Mouse (Mus musculus): Measurements from ENCODE around the gene Galnt17.
A peak's percentile ranks its signal among the peaks of the same experiment; 100 is the strongest.

The Galnt17 gene

DNA sequence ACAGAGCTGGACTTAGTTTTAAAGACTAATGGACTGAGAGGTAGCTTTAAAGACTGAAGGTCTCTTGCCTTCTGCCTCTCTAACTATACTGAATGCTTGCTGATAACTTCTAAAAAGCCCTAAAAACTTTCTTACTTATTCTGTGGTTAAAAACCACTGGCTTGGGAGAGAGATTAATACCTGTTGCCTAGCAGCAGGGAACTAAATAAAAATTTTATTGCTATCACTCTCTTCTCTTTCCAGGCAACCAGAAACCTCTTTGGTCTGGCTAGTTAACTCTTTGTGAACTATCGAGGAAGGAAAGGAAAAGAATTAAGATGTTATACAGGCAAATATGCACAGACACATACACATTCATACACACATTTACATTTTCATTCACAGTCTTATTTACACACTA lies 377.3 kb downstream of the Galnt17 start:
- no peak for DNase-seq (ENCODE audit: low read depth, low spot score)

DNA sequence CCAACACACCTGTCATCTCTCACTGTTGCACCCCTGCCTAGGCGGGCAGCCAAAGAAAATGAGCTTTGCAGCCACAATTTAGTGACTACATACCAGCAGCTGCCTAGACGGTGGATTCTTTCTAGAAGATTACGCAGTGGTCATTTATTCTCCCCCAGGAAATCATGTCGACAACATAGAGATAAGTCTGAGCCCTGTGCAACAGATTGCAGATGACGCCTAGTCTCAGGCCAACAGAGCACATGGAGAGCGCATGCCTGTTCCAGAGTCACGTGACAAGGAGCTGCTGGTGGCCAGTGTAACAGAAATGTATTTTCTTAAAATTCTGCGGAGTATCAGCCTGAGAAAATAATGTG lies 380.5 kb downstream of the Galnt17 start:
- no peak for DNase-seq (ENCODE audit: low read depth, low spot score)

DNA sequence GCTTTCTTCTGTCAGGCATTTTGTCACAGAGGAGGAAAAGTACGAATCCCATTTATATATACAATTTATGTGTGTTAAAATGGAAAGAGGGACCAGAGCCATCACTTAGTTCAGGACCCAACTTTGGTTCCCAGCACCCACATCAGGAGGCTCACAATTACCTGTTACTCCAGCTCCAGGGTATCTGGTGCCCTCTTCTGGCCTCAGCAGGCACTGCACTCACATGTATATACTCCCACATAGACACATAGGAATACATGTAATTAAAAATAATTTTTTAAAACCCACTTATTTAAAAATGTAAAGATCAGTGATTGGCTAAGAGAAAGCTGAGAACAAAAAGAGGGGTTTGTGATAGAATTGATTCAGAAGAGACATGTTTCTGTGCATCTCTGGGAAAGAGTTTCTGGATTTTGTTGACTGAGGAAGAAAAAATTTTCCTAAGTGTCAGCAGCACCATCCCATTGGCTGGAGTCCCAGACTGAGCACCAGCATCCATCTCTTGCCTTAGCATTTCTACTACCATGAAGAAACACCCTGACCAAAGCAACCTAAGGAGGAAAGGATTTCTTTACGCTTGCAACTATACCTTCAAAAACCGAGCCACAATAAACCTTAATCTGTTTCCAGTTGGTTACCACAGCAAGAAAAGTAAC lies 381.0 kb downstream of the Galnt17 start:
- DNase-seq (ENCODE audit: low read depth, low spot score) = no peak

DNA sequence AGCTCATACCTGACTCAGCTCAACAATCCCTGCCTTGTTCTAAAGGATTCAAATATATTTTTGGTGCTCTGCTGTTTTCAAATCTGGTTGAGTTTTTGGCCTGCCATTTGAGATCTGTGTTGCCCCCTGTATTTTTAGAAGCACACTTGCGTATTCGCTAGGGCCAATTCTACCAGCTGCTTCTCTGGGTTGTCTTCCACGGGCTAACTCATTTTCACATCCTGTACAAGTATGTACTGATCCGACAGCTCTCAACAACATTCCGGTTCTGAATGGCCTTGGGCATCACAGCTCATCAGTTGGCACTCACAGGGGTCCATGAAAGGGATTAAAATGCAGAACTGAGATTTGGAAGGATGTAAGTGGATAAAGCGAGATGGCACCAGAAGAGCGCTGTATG lies 382.6 kb downstream of the Galnt17 start:
- DNase-seq (ENCODE audit: low read depth, low spot score) = no peak

DNA sequence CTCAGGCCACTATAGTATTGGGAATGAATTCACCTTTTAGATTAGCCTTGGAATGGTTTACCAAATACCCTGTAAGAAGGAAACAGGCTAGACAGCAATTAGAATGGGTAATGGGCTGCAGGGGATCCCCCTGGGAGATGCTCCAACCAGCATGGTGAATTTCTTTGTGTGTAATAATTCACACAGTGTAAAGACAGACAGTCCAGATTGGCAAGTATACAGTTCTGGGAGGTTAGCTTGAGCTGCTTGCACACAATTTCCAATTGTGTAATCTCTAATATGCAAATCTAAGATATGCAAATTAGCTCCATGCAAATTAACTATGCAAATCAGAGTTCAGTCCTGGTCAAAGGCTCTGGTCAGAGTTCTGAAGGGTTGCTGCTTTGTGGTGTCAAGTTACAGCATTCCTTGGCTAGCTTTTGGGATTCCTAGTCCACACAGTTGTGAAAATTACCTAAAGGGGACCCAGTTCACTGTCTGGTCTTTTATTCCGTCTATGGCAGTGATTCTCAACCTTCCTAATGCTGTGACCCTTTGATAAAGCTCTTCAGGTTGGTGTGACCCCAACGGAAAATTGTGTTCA lies 384.0 kb downstream of the Galnt17 start:
- DNase-seq (ENCODE audit: low read depth, low spot score) = no peak

DNA sequence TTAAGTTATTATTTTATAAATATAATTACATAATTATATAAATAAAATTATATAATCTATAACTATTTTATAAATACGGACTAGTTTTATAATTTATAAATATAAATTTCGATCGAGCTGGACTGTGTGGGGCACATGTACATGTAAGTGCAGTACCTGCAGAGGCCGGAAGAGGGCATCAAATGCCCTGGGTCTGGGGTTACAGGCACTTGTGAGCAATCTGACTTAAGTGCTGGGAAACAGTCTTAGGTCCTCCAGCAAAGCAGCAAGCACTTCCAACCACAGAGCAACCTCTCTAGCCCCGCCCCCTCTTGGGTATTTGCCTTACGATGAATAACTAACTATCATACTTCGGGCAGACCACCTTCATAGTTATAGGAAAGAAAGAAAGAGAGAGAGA lies 388.3 kb downstream of the Galnt17 start:
- no peak for DNase-seq (ENCODE audit: low read depth, low spot score)

DNA sequence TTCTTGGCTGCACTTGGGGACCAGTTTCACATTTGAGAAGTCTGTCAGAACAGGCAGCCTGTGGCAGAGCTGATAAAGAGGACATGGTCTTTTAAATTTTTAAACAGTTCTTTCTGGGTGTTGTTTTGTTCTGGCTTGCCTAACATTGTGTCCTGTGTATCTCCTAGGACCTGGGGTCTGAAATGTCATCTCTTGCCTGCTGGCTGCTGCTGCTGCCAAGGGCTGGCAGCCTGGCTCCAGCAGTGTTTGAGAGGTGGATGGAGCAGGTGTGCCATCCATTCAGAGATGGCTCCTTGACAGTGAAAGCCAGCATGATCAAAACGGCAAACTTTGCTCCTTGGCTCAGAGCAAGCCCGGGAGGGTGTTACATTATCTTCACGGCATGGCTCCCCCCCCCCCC lies 393.7 kb downstream of the Galnt17 start:
- no peak for DNase-seq (ENCODE audit: low read depth, low spot score)

DNA sequence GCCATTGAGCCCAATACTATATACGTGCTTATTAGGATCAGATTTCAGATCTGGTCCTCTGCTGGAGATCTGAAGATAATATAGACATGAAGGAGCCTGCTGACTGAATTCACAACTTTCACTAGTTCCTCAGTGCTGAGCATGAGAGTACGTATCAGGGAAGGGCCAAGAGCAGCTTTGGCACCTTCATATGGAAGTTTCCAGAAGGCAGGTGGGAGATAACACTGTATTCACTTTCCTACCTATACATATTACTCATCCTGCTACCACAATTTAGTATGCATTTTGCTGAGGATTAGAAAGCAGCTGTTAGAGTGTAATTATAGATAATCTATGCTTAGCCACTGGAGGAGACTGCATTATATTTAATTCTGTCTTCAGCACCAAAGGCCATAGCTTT lies 396.7 kb downstream of the Galnt17 start:
- DNase-seq (ENCODE audit: low read depth, low spot score) = no peak

DNA sequence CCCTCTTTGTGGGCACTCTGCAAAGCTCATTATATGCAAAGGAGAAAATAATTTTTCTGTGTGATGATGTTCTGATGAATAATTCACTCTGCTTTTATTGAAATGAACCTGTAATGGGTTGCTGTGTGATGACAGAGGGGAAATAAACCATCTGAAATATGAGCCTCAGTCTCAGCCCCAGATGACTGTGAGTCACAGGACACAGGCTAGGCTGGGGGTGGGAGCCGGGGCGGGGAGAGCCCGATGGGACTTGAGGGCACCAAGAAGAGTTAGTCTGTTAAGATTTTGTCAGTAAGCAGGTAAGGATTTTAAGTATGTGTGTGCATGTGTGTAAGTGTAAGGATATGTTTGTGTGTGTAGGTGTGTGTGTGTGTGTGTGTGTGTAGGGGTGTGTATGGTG lies 406.6 kb downstream of the Galnt17 start:
- no peak for DNase-seq (ENCODE audit: low read depth, low spot score)

DNA sequence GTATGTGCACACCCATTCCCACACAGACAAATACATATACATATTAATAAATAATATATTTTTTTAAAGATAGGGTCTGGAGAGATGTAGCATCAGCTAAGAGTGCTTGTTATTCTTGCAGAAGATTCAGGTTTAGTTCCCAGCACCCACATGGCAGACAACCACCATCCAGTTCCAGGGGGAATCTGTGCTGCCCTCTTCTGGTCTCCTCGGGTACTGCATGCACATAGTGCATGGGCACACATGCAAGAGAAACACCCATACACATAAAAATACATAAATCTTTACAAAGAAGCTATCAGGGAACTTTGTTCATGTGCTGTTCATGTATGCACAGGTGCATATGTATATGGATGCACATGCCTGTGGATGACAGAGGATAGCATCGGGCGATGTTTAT lies 412.3 kb downstream of the Galnt17 start:
- no peak for DNase-seq (ENCODE audit: low read depth, low spot score)

DNA sequence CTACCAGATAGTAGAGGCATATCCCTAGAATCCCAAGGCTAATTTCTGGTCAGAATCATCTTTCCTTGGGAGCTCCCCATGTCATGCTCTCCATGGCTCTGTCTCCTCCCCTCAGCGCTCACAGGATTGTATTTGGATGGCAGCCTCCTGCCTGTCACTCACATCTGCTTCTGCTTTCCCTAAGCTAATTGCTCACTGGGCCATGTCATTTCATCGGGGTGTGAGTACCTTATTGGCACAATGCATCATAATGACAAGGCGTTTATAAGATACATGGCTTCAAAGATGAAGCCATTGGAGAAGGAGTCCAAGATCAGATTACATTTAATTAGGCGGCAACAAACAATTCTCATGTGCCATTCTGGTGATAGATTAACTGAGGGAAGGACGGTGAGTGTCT lies 416.6 kb downstream of the Galnt17 start:
- no peak for DNase-seq (ENCODE audit: low read depth, low spot score)

DNA sequence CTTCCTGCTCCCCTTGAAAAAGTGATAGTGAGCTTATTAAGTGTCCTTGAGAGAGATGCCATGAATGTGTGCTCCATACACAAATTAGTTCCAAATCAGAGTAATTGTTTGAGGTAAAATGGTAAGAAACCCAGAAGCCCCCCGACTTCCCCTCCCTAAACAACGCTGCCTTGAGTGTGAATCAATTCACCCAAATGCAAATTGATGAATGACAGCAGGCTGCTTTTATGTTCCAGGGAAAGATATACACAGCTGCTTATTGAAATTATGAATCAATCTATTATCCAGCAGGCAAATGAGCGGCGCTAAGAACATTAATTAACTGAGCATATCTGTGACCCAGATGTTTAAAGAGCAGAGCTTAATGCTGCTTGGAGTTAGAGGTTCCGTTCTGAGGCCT lies 428.0 kb downstream of the Galnt17 start:
- DNase-seq (ENCODE audit: low read depth, low spot score) = no peak

DNA sequence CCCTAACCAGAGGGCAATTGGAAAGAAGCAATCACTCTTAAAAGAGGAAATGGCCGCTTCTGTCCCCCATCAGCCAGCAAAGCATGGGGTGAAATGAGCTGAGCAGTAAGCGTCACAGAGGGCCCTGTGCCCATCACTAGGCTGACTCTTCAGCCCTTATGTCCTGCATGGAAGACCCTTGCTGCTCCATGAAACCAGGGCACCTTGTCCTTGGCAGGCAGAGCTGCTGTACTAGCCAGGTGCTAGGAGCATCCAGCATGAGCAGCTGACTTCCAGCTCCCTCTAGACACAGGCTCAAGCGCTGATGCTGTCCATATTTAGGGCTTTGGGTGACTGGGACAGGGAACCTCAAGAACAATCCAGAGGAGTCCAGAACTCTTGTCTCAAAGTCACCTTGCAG lies 432.9 kb downstream of the Galnt17 start:
- no peak for DNase-seq (ENCODE audit: low read depth, low spot score)

DNA sequence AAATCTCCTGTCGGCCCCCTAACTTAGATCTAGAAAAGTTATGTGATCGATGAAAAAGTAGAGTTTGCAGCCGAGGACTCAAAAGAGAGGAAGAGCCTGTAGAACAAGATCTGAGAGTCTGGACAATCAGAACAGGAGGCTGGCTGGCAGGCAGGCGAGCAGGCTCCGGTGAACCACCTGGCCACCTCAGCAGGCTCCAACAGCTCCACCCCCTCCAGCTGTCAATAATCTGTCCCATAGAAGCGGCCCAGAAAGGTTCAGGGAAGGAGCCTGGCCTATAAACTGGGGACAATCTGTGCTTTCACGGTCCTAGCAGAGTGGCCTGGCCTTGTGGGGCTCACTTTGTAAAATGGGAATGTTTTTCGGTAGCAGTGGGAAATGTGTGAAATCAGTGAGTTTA lies 437.2 kb downstream of the Galnt17 start:
- DNase-seq (ENCODE audit: low read depth, low spot score) = no peak

DNA sequence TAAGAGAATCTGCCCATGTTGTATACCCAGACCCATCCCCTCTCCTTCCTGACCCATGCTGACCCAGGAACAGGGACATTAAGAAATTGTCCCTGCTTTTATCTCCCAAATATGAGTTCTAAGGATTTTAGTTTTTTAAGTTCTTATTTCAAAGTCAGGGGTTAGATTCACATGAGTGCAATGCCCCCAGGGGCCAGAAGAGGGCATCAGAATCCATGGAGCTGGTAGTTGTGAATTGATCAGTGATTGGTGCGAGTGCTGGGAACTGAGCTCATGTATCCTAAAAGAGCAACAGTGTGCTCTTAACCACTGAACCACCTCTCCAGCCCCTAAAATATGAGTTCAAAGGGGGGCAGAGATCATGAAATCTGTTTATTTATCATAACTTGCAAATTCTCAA lies 438.4 kb downstream of the Galnt17 start:
- no peak for DNase-seq (ENCODE audit: low read depth, low spot score)

DNA sequence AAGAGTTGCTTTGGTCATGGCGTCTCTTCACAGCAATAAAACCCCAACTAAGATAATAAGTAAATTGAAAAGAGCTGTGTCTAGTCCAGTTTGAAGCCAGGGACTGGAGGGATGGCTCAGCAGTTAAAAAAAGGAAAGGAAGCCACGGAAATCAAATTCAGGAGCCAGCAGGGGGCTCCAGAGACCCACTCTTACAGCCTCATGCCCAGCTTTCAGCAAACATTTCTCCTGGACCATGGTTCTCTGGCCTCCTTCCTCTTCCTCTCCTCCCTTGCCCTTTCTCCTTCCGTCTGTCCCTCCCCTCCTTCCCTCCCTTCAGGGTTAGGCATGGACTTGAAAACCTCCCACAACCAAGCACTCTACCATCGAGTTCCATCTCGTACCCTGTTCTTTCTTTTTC lies 446.0 kb downstream of the Galnt17 start:
- peak; percentile 29 for DNase-seq (ENCODE audit: low read depth, low spot score)

DNA sequence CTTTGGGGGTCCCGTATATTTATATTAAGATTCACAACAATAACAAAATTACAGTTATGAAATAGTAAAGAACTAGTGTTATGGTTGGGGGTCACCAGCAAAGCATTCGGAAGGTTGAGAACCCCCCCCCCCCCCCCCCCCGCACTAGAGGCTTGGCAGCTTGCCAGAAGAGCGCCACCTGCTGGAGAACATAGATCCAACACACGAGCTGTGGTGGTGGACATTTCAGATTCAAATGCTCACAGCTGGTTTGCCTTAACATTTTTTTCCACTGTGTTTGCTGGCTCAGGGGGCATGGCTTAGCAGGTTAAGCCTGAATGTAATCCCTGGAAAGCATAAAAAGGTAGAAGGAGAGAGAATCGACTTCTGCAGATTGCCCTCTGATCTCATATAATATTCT lies 448.6 kb downstream of the Galnt17 start:
- DNase-seq (ENCODE audit: low read depth, low spot score) = no peak

DNA sequence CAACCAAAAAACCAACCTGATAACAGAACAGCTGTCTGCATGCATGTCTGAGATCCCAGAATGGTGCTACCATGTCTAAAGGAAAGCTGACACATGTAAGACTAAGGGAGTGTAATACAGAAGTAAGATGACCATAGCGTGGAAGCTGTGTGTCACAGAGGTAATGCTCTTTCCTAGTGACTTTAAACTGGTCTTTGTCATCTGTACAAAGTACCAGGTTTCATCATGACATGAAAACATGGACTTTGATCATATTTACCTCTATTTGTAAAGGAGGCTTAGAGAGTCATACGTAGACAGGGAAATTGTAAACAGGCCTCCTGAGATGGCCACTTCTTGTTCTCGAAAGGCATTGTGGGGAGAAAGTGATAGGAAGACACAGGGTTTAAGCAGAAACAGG lies 449.6 kb downstream of the Galnt17 start:
- no peak for DNase-seq (ENCODE audit: low read depth, low spot score)

DNA sequence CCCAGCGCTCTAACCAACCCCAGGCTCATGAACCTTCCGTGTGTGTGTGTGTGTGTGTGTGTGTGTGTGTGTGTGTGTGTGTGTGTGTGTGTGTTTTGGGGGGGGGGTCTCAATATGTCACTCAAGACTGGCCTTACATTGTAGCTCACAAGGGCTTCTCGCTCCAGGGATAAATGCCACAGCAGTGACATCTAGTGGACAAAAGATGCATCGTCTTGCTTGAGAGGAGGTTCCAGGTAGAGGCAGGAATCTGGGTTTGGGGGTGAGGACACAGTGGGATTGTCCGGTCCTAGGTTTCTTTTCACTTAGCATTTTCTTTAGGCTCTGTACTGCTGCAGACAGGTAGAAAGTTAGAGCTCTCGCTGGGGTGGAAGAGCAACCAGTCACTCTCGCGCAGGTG lies 450.1 kb downstream of the Galnt17 start:
- DNase-seq (ENCODE audit: low read depth, low spot score) = peak; percentile 48

DNA sequence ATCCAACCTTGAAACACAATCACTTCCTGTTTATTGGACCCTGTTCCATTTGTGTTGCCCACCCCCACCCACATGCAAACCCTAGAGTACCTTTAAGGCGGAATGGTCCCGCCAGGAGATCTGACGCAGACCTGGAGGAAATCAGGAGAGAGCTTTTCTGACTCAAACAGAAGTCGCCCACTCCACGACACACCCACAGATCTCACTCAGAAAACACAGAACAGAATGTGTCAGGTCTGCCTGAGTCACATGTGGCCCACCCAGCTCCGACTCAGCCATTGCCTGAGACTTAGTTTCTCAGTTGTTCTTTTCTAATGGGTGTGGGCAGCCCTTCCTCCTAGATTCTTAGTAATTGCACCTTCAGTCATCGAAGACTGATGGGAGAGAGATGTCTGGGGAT lies 453.9 kb downstream of the Galnt17 start:
- no peak for DNase-seq (ENCODE audit: low read depth, low spot score)

DNA sequence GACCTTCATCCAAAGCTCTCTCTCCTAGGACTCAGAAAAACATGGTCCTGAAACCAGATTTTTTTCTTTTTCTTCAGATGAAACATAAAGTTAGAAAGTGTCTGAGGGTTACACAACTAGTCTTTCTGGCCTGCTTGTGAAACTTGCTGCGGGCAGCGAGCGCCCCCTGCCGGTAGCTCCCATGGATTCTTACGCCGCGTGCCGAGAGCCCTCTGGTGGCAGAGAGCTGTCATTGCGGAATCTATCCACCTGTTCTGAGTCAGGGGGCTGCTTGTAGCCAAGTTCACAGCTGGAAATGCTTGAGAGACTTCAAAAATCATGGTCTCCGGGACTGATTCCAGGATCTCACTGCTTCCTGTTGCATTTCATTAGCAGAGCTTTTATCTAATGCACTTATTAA lies 454.9 kb downstream of the Galnt17 start:
- DNase-seq (ENCODE audit: low read depth, low spot score) = peak; percentile 65

DNA sequence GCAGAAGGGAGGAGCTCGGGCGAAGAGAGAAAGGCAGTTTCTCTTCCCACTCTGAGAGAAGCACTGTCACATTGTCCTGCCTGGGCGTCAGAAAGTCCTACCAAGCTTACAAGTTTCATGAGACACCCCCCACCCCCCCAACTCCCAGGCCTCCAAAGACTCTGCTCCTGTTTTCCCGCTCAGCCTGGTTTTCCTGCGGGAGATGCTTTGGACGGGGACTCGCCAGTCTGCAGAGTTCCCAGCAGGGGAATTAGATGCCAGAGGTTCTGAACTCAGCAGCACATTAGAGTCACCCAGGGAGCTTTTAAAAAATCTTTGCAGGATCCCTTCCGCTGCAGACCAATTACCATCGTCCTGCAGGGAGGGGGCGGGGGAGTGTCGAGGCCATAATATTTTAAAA lies 456.1 kb downstream of the Galnt17 start:
- no peak for DNase-seq (ENCODE audit: low read depth, low spot score)

DNA sequence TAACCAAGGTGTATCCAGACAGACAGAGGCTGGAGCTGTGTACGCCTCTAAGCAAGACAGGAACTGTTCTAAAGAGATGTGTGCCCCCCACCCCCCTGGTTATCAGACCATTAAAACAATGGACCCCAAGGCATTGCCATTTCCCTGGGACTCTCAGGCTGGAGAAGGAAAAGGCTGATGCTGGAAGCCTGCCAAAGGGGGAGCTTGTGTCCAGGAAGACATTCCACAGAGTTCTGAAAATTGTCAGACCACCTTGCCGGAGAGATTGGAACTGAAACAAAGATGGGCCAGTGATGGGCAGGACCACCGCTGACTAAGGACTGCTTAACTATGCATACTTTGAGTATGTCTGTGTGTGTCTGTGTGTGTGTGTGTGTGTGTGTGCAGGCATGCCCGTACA lies 458.7 kb downstream of the Galnt17 start:
- DNase-seq (ENCODE audit: low read depth, low spot score) = no peak

DNA sequence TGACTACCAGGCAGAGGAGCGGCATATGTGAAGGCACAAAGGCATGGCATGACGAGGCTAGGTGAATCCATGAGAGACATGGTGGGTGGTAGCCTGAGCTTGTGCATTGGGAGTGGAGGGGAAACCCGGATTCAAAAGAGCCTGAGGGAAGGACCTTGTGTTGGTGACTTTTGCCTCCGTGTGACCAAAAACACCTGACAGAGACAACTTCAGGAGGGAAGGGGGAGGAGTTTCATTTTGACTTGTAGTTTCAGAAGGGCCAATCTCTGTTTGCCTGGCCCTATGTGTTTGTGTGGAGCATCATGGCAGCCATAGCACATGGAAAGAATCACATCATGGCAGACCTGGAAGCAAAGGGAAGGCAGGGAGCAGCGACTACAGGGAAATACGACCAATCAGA lies 459.7 kb downstream of the Galnt17 start:
- DNase-seq (ENCODE audit: low read depth, low spot score) = no peak
